Mouse (Mus musculus) cerebellum, postnatal 36 days (tissue): ENCODE data around the gene Adamts14.

Source experiments
- DNase-seq, 2 experiments: peaks; one replicate each; pipeline ENCODE4 v3.0.0; 2021 to 2022; ENCODE audit warnings: mixed read lengths in 2 of 2

Gene Adamts14

GRCm38 (mm10) chr10:61175442-61176204, 97.6 kb downstream of the Adamts14 start:
- DNase-seq = peak; percentile 90 to 91

GRCm38 (mm10) chr10:61174711-61175441, 98.4 kb downstream of the Adamts14 start:
- DNase-seq = peak; percentile 20 to 46

- DNase-seq = no peak
Measured at GRCm38 (mm10) chr10:61172496-61172895, 100.7 kb downstream of the Adamts14 start.

GRCm38 (mm10) chr10:61171654-61172053, 101.6 kb downstream of the Adamts14 start, which contains the start of gene Tbata:
Gene Tbata (plus strand): TSS chr10:61171954.
- DNase-seq = no peak

GRCm38 (mm10) chr10:61168393-61168792, 104.8 kb downstream of the Adamts14 start:
- no peak for DNase-seq

- DNase-seq = no peak
Measured at GRCm38 (mm10) chr10:61167333-61168096, 105.7 kb downstream of the Adamts14 start.

- no peak for DNase-seq
Measured at GRCm38 (mm10) chr10:61162366-61162765, 110.9 kb downstream of the Adamts14 start.

- peak in 1 of 2 experiments; percentile 18 for DNase-seq
Measured at GRCm38 (mm10) chr10:61160671-61161070, 112.6 kb downstream of the Adamts14 start.

GRCm38 (mm10) chr10:61160089-61160488, 113.1 kb downstream of the Adamts14 start:
- no peak for DNase-seq

GRCm38 (mm10) chr10:61158594-61158993, 114.6 kb downstream of the Adamts14 start:
- no peak for DNase-seq

- no peak for DNase-seq
Measured at GRCm38 (mm10) chr10:61156453-61156852, 116.8 kb downstream of the Adamts14 start.

GRCm38 (mm10) chr10:61155611-61156010, 117.6 kb downstream of the Adamts14 start:
- DNase-seq = no peak

- DNase-seq = no peak
Measured at GRCm38 (mm10) chr10:61152131-61152530, 121.1 kb downstream of the Adamts14 start.

GRCm38 (mm10) chr10:61150616-61151015, 122.6 kb downstream of the Adamts14 start:
- no peak for DNase-seq

- no peak for DNase-seq
Measured at GRCm38 (mm10) chr10:61149476-61149875, 123.8 kb downstream of the Adamts14 start.

GRCm38 (mm10) chr10:61147157-61148040, 125.8 kb downstream of the Adamts14 start, which contains the start of gene Sgpl1:
Gene Sgpl1 (minus strand): TSS chr10:61147703.
- DNase-seq = peak; percentile 83 to 92
